Mouse (Mus musculus) testis, postnatal 14 days (tissue): ENCODE data around the gene Mafg.
"Not testable (repeated sequence)": the region's sequence is repeated elsewhere in the genome, so short reads cannot be mapped to it uniquely, and the experiment has no call there.

Source experiments
- DNase-seq: peaks from one replicate; pipeline ENCODE4 v3.0.0; 2021; ENCODE audit warnings: low spot score

Gene Mafg

DNA sequence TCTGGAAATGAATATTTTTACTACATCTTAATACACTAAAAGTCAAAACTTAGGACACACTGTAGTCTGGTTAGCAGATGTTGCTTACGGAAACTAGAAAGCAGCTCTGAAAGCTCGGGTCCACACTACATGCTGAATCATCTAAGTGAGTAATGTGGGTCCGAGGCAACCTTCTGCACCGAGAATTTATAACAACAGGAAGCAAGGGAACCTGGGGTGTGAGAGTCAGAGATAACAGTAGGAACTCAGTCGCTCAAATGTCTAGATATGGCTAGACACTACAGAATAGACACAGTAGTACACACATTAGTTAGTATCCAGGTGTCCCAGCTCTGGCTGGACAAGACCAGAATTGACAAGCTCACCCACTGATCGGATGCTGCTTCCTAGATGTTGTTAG lies 44.9 kb downstream of the Mafg start:
- DNase-seq, result no peak

DNA sequence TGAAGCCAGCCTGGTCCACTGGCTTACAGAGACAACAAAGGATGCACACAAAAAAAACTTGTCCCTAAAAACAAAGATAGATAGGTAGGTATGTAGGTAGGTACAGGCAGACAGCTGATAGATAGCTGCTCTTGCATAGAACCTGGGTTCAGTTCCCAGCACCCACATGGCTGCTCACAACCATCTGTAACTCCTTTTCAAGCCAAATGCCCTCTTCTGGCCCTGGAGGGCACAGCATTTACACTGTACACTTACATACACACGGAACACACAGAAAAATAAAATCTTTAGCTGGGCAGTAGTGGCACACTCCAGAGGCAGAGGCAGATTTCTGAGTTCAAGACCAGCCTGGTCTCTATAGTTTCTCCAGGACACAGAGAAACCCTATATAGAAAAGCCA lies 49.5 kb downstream of the Mafg start:
- no peak for DNase-seq

DNA sequence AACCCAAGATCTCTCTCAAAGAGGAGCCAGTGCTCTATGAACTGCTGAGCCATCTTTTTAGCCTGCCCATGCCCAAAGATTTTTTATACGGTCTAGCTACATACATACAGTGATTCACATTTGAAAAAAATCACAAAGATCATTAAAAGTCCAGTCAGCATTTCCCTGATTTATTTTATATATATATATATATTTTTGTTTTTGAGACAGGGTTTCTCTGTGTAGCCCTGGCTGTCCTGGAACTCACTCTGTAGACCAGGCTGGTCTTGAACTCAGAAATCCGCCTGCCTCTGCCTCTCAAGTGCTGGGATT lies 50.5 kb downstream of the Mafg start:
- not testable (repeated sequence) for DNase-seq

DNA sequence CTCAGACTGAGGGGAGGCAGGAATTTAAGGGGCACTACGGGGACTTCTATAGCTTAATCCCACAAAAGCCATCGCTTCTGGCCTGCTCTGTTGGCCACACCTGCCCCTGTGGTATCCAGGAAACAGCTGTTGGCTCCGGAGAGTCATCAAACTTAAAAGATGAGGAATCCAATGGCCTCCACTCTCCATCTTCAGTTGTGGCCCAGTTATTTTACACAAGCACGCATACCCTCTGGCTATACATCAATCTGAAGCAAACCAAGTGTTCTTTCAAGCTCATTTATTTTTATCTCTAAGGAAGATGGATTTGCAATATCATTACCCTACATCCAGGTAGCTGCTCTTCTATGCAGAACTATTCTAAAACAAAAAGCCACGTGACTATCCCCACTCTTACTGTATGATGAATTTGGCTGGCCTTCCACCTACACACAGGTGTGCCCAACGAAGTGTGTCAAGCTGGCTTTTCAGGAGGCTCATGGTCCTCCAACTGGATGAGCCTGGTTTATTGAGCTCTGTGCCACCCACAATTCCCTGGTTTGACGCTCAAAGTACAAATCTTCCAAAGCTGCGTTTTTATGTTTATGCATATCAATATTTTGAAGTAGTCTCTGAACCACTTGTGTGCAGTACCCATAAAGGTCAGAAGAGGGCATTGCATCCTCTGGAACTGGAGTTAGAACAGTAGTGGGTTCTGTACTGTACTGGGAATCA lies 51.0 kb downstream of the Mafg start:
- no peak for DNase-seq

DNA sequence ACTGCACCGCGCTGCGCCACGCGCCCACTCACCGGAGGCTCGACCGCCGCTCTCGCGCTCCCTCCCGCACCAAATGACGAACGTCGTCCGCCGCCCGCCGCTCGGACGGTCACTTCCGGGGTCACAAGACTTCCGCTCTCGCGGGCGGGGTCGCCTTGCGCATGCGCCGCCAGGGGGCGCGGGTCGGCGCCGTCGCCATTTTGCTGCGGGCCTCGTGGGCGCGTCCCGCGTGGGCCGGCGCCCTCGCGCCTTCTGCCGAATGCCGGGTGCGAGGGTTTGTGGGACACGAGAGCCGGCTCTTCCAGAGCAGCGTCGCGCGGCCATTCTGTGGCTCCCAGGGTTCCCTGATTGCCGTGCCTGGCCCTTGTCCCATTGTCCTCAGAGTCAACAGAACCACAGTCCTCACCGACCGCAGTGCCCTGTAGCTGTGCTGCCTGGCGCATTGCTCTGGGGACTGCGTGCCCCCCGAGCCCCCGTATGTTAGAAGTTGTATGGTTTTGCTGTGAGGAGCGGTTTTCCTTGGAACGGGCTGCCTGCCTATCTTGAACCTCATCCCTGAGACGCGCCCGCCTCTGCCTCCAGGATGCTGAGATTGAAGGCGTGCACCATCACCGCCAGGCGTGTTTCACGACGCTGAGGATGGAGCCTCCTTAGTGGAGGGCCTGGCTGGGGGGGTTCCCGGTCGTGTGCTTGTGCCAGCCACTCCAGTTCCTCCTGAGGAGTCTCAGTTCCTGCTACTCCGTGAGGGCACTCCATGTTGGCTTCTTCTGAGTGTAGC lies 51.7 kb downstream of the Mafg start, which contains the start of gene Arhgdia:
TSS of gene Arhgdia (minus strand) at position 135 of the 778 bp plus-strand sequence.
- peak; percentile 90 for DNase-seq

DNA sequence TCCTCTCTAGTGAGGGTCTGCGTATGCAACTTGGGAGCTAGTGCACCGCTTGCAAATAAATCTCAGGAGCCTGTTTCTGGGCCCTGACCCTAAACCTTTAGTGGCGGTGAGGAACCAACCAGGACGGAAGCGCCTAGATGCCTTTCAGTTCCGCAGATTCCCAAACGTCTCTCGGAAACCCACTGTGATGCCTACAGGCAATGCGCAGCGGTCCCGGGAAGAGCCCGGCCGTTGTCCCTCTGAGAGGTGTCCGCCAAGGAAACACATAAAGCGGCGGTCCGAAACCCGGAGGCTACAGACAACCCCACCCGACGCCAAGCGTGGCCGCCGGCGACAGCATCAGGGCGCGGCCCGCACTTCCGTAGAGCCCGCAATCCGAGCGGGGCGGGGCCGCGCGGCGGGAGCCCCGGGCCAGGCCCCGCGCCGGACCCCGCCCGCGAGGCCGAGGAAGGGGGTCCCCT lies 52.5 kb downstream of the Mafg start:
- peak; percentile 35 for DNase-seq

DNA sequence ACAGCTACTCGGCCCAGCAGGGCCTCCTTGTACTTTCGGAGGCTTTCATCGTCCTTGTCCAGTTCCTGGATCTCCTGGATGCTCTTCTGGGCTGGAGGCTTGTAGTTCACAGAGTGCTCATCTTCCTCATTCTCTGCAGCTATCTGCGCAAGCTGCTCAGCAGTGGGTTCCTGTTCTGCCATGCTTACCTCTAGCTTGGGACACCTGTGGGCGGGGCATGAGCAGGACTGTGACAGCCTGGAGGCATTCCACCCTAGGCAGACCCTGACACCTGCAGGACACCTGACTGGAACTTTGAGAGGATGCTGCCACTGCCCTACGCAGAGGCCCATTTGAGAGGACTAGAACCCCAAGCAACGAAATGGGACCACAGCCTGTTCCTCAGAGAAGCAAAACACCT lies 53.2 kb downstream of the Mafg start:
- DNase-seq, result no peak

DNA sequence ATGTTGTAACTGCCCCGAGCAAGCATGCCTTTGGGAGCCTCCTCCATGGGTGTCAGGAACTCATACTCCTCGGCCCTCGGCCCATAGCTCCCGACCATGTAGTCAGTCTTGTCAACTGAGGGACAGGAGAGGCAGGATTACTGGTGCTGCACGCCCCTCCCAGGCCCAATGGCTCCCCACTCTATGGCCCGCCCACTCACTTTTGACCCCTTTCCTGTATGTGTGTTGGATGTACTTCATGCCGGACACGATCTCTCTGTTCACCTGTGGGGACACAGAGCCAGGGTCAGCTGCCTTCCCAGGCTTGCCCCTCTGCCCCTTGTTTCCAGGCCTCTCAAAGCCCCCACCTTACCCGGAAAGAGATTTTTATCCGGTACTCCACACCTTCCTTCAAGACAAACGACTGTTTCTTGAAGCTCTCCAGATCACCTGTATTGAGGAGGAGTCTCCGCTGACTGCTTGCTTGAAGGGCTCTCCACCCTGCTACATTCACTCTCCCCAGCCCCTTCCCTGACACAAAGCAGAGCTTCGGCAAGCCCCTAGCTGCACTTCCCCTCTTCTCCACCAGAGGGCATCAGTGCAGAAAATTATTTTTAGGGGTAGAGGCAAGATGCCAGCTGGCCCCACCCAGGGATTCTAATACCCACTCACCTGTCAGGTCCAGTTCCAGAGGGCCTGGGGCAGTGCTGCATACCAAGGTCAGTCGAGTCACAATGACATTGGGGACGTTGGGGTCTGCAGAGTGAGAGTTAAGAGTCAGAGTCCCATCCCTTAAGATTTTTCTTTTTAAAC lies 53.9 kb downstream of the Mafg start:
- peak; percentile 50 for DNase-seq

DNA sequence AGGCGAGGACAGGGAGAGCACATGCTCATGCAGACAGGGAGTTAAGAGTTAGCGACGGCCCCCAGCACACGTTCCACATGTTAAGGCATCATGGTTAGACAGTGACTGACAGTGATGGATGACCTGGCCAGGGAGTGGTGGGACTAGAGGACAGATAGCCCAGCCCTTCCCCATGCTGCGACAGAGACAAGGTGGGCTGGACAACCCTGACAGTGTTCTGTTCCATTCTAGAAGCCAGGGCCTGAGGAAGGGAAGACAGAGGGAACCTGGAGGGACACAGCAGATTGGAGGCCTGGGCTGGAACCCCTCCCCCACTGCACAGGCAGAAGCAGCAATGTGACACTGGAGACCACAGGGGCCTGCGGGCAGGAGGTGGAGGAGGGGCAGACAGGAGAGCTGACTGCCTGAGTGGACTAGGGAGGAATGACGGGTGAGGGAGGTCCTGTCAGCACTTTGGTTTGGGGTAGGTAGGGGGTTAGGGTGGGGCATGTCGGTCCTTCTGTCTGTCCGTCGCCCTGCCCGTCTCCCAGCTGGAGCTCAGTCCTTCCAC lies 54.6 kb downstream of the Mafg start:
- DNase-seq, result no peak

DNA sequence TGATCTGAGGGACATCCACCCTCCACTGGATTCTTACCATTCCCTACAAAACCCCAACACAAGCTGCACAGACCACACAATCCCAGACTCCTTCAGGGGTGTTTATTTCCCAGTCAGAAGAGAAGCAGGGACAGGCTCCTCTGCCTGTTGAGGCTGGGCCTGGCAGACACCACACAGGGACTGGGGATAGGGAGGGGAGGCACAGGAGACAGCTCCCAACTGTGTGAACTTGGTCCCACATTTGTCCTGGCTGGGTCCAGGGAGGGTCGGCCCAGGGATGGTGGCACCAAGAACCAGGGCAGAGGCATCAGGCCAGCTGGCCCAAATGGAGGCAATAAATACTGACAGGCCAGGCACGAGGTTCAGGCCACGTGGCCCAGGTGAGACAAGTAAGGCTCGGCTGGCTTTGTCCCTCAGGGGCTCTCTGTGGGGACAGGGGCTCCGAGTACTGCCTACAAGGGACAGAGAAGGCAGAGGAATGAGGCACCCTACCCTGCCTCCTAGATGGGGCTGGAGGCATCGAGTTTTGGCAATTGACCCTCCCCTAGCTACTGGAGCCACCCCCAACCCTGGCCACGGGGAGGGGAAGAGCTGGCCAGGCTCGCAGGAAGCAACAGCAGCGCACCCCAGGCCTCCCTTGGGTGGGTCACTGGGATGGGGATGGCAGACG lies 55.2 kb downstream of the Mafg start:
- DNase-seq, result no peak

DNA sequence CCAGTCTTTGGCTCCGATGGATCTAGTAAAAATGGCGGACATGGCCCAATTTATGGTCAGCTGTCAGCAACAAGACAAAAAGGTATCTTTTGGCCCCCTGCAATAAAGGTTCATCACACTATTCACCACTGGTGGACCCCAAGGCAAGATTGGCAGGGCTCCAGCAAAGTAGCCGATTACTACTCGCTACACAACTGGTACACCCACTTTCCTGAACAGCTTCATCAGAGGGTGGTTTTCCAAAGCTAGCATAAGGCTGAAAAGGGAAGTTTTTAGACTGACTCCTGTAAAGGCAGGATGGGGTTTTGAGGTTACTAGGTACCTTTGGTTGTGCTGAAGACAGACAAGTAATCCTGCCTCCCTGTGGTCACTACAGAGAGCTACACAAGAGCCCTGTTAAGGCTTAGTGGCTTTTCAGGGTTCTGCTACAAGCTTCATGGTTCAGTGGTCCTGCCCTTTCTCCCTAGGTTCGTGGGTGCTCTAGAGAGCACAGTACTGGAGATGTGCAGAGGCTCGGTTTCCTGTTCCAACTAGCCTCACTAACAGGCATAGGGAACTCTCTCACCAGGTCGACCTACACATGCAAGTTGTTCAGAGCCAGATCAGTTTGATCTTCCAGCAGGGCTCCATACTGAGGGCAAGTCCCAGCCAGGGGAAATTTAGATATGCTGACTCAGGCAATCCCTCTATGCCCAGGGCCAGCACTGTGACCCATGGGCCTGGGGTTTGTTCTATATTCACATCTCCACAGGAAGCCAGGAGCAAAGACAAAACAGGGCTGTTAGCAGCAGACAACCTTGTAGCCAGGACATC lies 56.0 kb downstream of the Mafg start:
- DNase-seq, result no peak

DNA sequence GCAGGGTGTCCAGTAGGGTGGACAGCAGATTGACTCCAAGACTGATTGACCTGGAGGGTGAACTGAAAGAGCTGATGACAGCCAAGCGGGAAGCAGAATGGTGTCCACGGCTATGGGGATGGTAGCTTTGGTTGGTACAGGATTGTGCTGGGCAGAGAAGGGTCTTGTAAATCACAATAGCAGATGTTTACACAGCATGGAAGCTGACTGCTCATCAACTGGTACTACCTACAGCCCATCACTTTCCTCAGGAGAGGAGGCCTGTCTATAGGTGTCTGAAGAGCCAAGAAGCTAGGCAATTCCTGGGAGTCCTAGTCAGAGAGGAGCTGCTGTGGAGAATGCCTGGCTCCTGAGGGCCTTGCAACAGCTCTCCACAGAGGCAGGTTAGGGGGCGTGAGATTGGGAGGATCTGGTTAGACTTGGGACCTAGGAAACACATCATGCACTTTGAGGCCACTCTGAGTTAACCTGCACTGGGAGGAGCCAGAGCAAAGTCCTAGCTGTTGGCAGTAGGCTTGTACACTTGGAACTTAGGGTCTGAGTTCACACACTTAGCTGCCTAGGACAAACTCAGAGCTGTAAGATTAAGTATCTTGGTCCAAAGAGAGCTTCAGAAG lies 56.9 kb downstream of the Mafg start:
- no peak for DNase-seq

DNA sequence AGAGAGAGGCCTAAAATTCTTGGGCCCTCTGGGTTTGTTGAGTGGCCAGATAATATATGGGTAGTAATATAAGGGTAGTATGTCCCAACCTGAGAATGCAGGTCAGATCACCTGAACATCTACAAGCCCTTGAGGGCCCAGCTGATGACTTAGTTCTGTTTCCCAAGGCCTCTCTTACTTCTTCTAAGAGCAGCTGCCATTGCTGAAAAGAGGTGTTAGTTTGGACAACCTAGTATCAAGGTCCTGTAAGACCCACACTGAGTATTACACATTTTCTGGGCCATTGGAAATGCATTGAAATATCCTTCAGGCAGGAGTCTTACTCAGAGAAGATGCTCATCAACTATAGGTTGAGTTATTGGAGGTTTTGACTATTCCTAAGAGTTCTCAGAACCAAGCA lies 57.5 kb downstream of the Mafg start:
- no peak for DNase-seq
